Mouse (Mus musculus): Measurements from ENCODE around the gene Abhd6. TPM values are rescaled to one million over a fixed set of nuclear protein-coding genes. Genes with fewer than 3 reads are reported as not detected.

Abhd6 gene
- polyA plus RNA-seq, 1 experiment: 13.2 TPM

GRCm38 (mm10) chr14:7971889-7972493, 30.7 kb upstream of the Abhd6 start:
- TF ChIP-seq POLR2A (IDR thresholded peaks at IDR 0.05; ENCODE audit: borderline replicate concordance, extremely low read depth, low read depth, low read length): no peak
- no peak for TF ChIP-seq CTCF (IDR thresholded peaks at IDR 0.05; ENCODE audit: insufficient read depth, low read length)
- H3K4me1 ChIP-seq (ENCODE audit: control insufficient read depth, insufficient read depth, low read length): no peaks in the 10 kb centered on the region
- 55% methylated on average over 10 of the region's 10 CpGs for WGBS
- DNase-seq: no peak
- no peak overlapping the region for H3K4me3 ChIP-seq (replicated peaks; ENCODE audit: extremely low read depth, low read depth, low read length)

- Histone ChIP-seq H3K4me3 (replicated peaks; ENCODE audit: extremely low read depth, low read depth, low read length) (no peak overlapping the region), H3K4me1 (ENCODE audit: control insufficient read depth, insufficient read depth, low read length) (no peaks in the 10 kb centered on the region)
- no peak for TF ChIP-seq POLR2A (IDR thresholded peaks at IDR 0.05; ENCODE audit: borderline replicate concordance, extremely low read depth, low read depth, low read length)
- WGBS: 85% methylated on average over 1 of the region's 1 CpGs
- DNase-seq: no peak
Observed at GRCm38 (mm10) chr14:7974643-7975042, 28.1 kb upstream of the Abhd6 start.

- Histone ChIP-seq H3K4me1 (ENCODE audit: control insufficient read depth, insufficient read depth, low read length) (no peaks in the 10 kb centered on the region), H3K4me3 (replicated peaks; ENCODE audit: extremely low read depth, low read depth, low read length) (no peak overlapping the region)
- TF ChIP-seq POLR2A (IDR thresholded peaks at IDR 0.05; ENCODE audit: borderline replicate concordance, extremely low read depth, low read depth, low read length): no peak
- TF ChIP-seq CTCF (IDR thresholded peaks at IDR 0.05; ENCODE audit: insufficient read depth, low read length): no peak
- 74% methylated on average over 6 of the region's 6 CpGs for WGBS
- no peak for DNase-seq
Observed at GRCm38 (mm10) chr14:7975177-7975576, 27.5 kb upstream of the Abhd6 start.

GRCm38 (mm10) chr14:7977471-7977870, 25.2 kb upstream of the Abhd6 start:
- H3K4me1 ChIP-seq (ENCODE audit: control insufficient read depth, insufficient read depth, low read length): no peaks in the 10 kb centered on the region
- TF ChIP-seq POLR2A (IDR thresholded peaks at IDR 0.05; ENCODE audit: borderline replicate concordance, extremely low read depth, low read depth, low read length): no peak
- TF ChIP-seq CTCF (IDR thresholded peaks at IDR 0.05; ENCODE audit: insufficient read depth, low read length): no peak
- H3K4me3 ChIP-seq (replicated peaks; ENCODE audit: extremely low read depth, low read depth, low read length): no peak overlapping the region
- WGBS: 98% methylated on average over 1 of the region's 1 CpGs
- no peak for DNase-seq

GRCm38 (mm10) chr14:7978183-7978582, 24.5 kb upstream of the Abhd6 start:
- WGBS: 78% methylated on average over 1 of the region's 1 CpGs
- no peak for DNase-seq
- Histone ChIP-seq H3K4me1 (ENCODE audit: control insufficient read depth, insufficient read depth, low read length) (no peaks in the 10 kb centered on the region), H3K4me3 (replicated peaks; ENCODE audit: extremely low read depth, low read depth, low read length) (no peak overlapping the region)
- no peak for TF ChIP-seq POLR2A (IDR thresholded peaks at IDR 0.05; ENCODE audit: borderline replicate concordance, extremely low read depth, low read depth, low read length)

GRCm38 (mm10) chr14:7981226-7981625, 21.5 kb upstream of the Abhd6 start:
- DNase-seq: no peak
- WGBS: 80% methylated on average over 1 of the region's 1 CpGs
- H3K4me1 ChIP-seq (ENCODE audit: control insufficient read depth, insufficient read depth, low read length): no peaks in the 10 kb centered on the region

GRCm38 (mm10) chr14:7986913-7987312, 15.8 kb upstream of the Abhd6 start:
- Histone ChIP-seq H3K4me1 (ENCODE audit: control insufficient read depth, insufficient read depth, low read length) (no peaks in the 10 kb centered on the region), H3K4me3 (replicated peaks; ENCODE audit: extremely low read depth, low read depth, low read length) (no peak overlapping the region)
- WGBS: 79% methylated on average over 6 of the region's 6 CpGs
- TF ChIP-seq POLR2A (IDR thresholded peaks at IDR 0.05; ENCODE audit: borderline replicate concordance, extremely low read depth, low read depth, low read length): no peak
- no peak for TF ChIP-seq CTCF (IDR thresholded peaks at IDR 0.05; ENCODE audit: insufficient read depth, low read length)
- no peak for DNase-seq

More at GRCm38 (mm10) chr14:7981226-7981625, 21.5 kb upstream of the Abhd6 start:
- no peak overlapping the region for H3K4me3 ChIP-seq (replicated peaks; ENCODE audit: extremely low read depth, low read depth, low read length)
- TF ChIP-seq POLR2A (IDR thresholded peaks at IDR 0.05; ENCODE audit: borderline replicate concordance, extremely low read depth, low read depth, low read length) (no peak), CTCF (IDR thresholded peaks at IDR 0.05; ENCODE audit: insufficient read depth, low read length) (no peak)

GRCm38 (mm10) chr14:7989371-7989770, 13.3 kb upstream of the Abhd6 start:
- no peak overlapping the region for H3K4me3 ChIP-seq (replicated peaks; ENCODE audit: extremely low read depth, low read depth, low read length)
- DNase-seq: no peak
- no peaks in the 10 kb centered on the region for H3K4me1 ChIP-seq (ENCODE audit: control insufficient read depth, insufficient read depth, low read length)
- TF ChIP-seq POLR2A (IDR thresholded peaks at IDR 0.05; ENCODE audit: borderline replicate concordance, extremely low read depth, low read depth, low read length): no peak
- no peak for TF ChIP-seq CTCF (IDR thresholded peaks at IDR 0.05; ENCODE audit: insufficient read depth, low read length)
- 69% methylated on average over 1 of the region's 1 CpGs for WGBS

DNA sequence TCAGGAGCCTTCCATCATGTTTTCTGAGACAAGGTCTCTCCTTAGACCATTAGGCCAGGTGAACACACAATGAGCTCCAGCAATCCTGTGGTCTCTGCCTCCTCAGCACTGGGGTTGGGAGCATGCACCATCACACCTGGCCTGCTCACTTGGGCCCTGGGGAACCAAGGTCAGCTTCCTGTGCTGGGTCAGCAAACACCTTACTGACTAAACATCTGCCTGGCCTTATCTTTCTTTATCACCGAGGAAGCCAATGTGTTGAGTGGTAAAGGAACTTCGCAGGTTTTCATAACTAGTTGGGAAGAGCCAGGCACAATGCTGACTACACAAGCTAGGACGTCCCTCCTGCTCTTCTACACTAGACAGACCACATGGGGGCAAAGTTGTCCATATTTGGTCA, 12.7 kb upstream of the Abhd6 start:
- TF ChIP-seq POLR2A (IDR thresholded peaks at IDR 0.05; ENCODE audit: borderline replicate concordance, extremely low read depth, low read depth, low read length) (no peak), CTCF (IDR thresholded peaks at IDR 0.05; ENCODE audit: insufficient read depth, low read length) (no peak)
- no peak for DNase-seq
- Histone ChIP-seq H3K4me1 (ENCODE audit: control insufficient read depth, insufficient read depth, low read length) (no peaks in the 10 kb centered on the region), H3K4me3 (replicated peaks; ENCODE audit: extremely low read depth, low read depth, low read length) (no peak overlapping the region)
- 48% methylated on average over 3 of the region's 3 CpGs for WGBS

DNA sequence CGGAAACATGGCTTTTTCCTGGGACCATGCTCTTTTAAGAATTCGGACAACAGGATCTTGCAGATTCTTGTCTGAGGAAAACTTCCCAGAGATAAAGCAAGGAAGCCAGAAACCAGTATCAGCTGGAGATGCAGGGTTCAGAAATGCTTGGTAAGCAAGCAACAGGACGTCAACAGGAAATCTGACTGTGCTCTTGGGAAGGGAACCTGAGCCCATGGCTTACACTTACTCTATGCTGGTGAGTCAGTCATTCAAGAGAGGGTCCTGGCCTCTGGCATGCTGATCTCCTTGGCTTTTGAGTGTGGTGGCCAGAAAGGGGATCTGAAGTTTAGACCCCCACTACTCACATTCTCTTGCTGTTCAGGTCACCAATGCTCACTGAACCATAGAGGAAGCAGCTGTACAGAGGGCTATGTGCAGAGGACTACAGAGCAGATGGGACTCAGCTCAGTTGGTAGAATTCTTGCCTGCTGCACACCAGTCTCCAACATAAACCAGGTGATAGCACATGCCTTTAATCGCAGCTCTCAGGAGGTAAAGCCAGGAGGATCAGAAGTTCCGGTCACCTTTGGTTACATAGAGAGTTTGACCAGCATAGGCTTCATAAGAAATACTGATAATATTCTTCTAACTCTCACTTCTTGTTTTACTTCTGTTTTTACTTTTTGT, 11.5 kb upstream of the Abhd6 start:
- TF ChIP-seq POLR2A (IDR thresholded peaks at IDR 0.05; ENCODE audit: borderline replicate concordance, extremely low read depth, low read depth, low read length) (no peak), CTCF (IDR thresholded peaks at IDR 0.05; ENCODE audit: insufficient read depth, low read length) (no peak)
- no peak for DNase-seq
- 64% methylated on average over 5 of the region's 5 CpGs for WGBS
- H3K4me3 ChIP-seq (replicated peaks; ENCODE audit: extremely low read depth, low read depth, low read length): no peak overlapping the region
- no peaks in the 10 kb centered on the region for H3K4me1 ChIP-seq (ENCODE audit: control insufficient read depth, insufficient read depth, low read length)

Measured in lung, adult 2 months (tissue).